Mouse (Mus musculus) cerebellum, adult 2 months (tissue): ENCODE results near the gene Pkn1. TPM values are rescaled to one million over a fixed set of nuclear protein-coding genes. Genes with fewer than 3 reads are reported as not detected.

ENCODE experiments used
- DNase-seq, 2 experiments: peaks; one replicate each; pipeline ENCODE4 v3.0.0; 2021
- H3K27ac ChIP-seq: fragments of 200-500 bp; 2 replicates; pipeline ENCODE4 v1.5.1; 2012; ENCODE audit warnings: low read length, control low read depth, inconsistent platforms; ENCODE audit not compliant: insufficient read depth
- H3K27me3 ChIP-seq: fragments of 200-500 bp; 2 replicates; pipeline ENCODE4 v1.6.1; 2012; ENCODE audit warnings: inconsistent platforms, mild to moderate bottlenecking, low read length, moderate library complexity; ENCODE audit not compliant: control insufficient read depth, insufficient read depth
- H3K4me1 ChIP-seq: fragments of 200-500 bp; 2 replicates; pipeline ENCODE4 v1.6.1; 2011; ENCODE audit warnings: low read length; ENCODE audit not compliant: control insufficient read depth, insufficient read depth
- H3K4me3 ChIP-seq: fragments of 200-500 bp; replicated peaks from 2 replicates; pipeline ENCODE3; 2011; ENCODE audit warnings: mild to moderate bottlenecking, low read depth, low read length, control low read depth; ENCODE audit not compliant: insufficient read depth
- CTCF ChIP-seq: fragments of 200-500 bp; IDR thresholded peaks from 2 replicates; pipeline ENCODE4 v1.5.1; 2011; ENCODE audit warnings: low read depth, mild to moderate bottlenecking, control low read depth, low read length, moderate library complexity, borderline replicate concordance; ENCODE audit not compliant: insufficient read depth
- POLR2A ChIP-seq: fragments of 200-500 bp; IDR thresholded peaks from 2 replicates; pipeline ENCODE4 v1.6.1; 2011; ENCODE audit warnings: low read length, control low read depth, borderline replicate concordance; ENCODE audit not compliant: insufficient read depth
- WGBS: fragments of 180-500 bp; shearing (Covaris S2); methylation state at CpG from one replicate; pipeline ENCODE4 v1.1.7; 2018; 5-methylcytosine and 5-hydroxymethylcytosine counted together
- polyA plus RNA-seq: library from polyadenylated mRNA; depleted of rRNA; stranded (reverse); fragments of >200 nt; gene quantifications from 2 replicates; pipeline ENCODE4 v1.2.3, GENCODE M21; 2012; rRNA removed

The Pkn1 gene
- polyA plus RNA-seq, 1 experiment: 59.8 TPM

- WGBS: 77% methylated on average over 2 of the region's 2 CpGs
- DNase-seq: no peak
- H3K27me3 ChIP-seq: no peaks in the 10 kb centered on the region
These were observed 81.9 kb downstream of the Pkn1 start for GRCm38 (mm10) chr8:83617111-83617510.

DNA sequence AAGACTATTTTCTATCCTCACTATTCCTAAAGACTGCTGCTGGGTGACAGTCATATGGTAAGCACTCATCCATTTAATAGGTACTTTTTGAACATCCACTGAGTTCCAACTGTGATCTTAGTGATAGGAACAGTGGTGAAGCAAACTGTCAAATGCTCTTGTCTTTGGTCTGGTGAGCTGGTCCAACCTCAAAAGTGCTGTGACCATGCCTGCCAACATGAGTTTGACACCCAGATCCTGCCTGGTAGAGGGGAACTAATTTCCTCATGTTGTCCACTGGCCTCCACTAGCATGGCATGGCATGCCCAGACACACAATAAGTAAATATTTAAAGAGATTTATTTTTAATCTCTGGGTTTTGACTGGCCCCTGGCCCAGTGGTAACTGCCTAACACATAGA is 82.4 kb downstream of the Pkn1 start:
- Histone ChIP-seq H3K27me3 (no peaks in the 10 kb centered on the region), H3K27ac (no peak overlapping the region), H3K4me3 (no peak overlapping the region), H3K4me1 (no peaks in the 10 kb centered on the region; the same call in 1 of the 2 replicates)
- DNase-seq: no peak
- TF ChIP-seq POLR2A: no peak
- TF ChIP-seq CTCF: no peak

More at GRCm38 (mm10) chr8:83617111-83617510, 81.9 kb downstream of the Pkn1 start:
- no peak overlapping the region for H3K4me3 ChIP-seq
- no peak for TF ChIP-seq CTCF
- TF ChIP-seq POLR2A: no peak
- no peak overlapping the region for H3K27ac ChIP-seq
- no peaks in the 10 kb centered on the region; the same call in 1 of the 2 replicates for H3K4me1 ChIP-seq

Other genes starting within 250 kb of the Pkn1 start
- 289 and 298 TPM in 2 replicates for gene Scoc, start 240.8 kb downstream of the Pkn1 start, polyA plus RNA-seq
- gene Olfr370, start 163.4 kb downstream of the Pkn1 start, polyA plus RNA-seq: not detected in 2 replicates
- gene Ndufb7, start 132.5 kb downstream of the Pkn1 start, polyA plus RNA-seq: 394 and 445 TPM in 2 replicates
- gene Tecr, start 91.2 kb downstream of the Pkn1 start, polyA plus RNA-seq: 1,238 and 1,304 TPM in 2 replicates
- gene Dnajb1, start 91.0 kb downstream of the Pkn1 start, polyA plus RNA-seq: 29.9 and 33.0 TPM in 2 replicates
- 51.3 and 51.7 TPM in 2 replicates for gene Gipc1, start 46.5 kb downstream of the Pkn1 start, polyA plus RNA-seq
- 0.76 and 0.77 TPM in 2 replicates for gene Ptger1, start 32.5 kb downstream of the Pkn1 start, polyA plus RNA-seq
- 30.0 and 31.5 TPM in 2 replicates for gene Ddx39, start 16.0 kb upstream of the Pkn1 start, polyA plus RNA-seq
- gene Adgre5, start 42.1 kb upstream of the Pkn1 start, polyA plus RNA-seq: 22.7 and 23.8 TPM in 2 replicates
- gene Adgrl1, start 200.9 kb upstream of the Pkn1 start, polyA plus RNA-seq: 164 and 184 TPM in 2 replicates